ENCODE assay signal across 24 mouse cellular contexts in the genomic region with DNA sequence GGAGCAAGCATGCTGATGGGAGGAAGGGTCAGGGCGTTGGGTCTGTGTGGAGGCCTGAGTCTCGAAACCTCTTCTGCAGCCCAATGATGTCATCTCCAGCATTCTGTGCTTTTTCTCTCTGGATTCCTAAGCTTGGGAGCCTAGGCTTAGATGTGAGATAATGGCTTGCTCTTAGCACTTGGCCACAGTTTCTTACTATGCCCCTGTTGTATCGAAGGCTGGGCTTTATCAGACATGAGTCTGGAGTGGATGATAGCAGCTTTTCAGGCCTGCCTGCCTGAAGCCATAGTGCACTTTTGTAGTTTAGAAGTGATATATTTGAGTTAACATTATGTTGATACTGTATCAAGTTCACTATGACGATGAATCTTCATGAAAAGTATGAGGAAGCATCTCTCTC. TPM values are rescaled to one million over a fixed set of nuclear protein-coding genes. Genes with fewer than 3 reads are reported as not detected.
"Had no signal": no experiment of that assay in that cellular context is flagged by ENCODE, and none has a peak within 500 bp of the region (broad histone marks: within the 10 kb centered on the region; RNA-seq: fewer than 3 reads in every experiment).

No protein-coding gene starts in this region.

- H3K36me3 ChIP-seq: lung, embryonic 15.5 days had no signal

- H3K4me3 ChIP-seq: left cerebral cortex, adult 2 months; limb, embryonic 12.5 days; lung, embryonic 15.5 days; midbrain, embryonic 12.5 days; midbrain, embryonic 15.5 days; neural tube, embryonic 13.5 days; stomach, embryonic 15.5 days had no signal

- H3K27ac ChIP-seq: left cerebral cortex, adult 2 months; liver, embryonic 14.5 days; lung, embryonic 15.5 days; midbrain, embryonic 12.5 days; midbrain, embryonic 15.5 days; neural tube, embryonic 13.5 days; stomach, embryonic 15.5 days had no signal

- H3K9ac ChIP-seq: limb, embryonic 12.5 days; liver, embryonic 14.5 days; lung, embryonic 15.5 days; midbrain, embryonic 12.5 days; midbrain, embryonic 15.5 days; neural tube, embryonic 13.5 days; stomach, embryonic 15.5 days had no signal

- H3K9me3 ChIP-seq: limb, embryonic 12.5 days; lung, embryonic 15.5 days; midbrain, embryonic 12.5 days; midbrain, embryonic 15.5 days; neural tube, embryonic 13.5 days; stomach, embryonic 15.5 days had no signal

- H3K4me1 ChIP-seq: limb, embryonic 12.5 days; lung, embryonic 15.5 days; midbrain, embryonic 12.5 days; midbrain, embryonic 15.5 days; neural tube, embryonic 13.5 days; stomach, embryonic 15.5 days had no signal

- ATAC-seq: intestine, embryonic 16.5 days; midbrain, embryonic 15.5 days had no signal

- H3K27me3 ChIP-seq: limb, embryonic 12.5 days; lung, embryonic 15.5 days; midbrain, embryonic 12.5 days; midbrain, embryonic 15.5 days; neural tube, embryonic 13.5 days; stomach, embryonic 15.5 days had no signal

- DNase-seq: kidney, adult 18-20 months; kidney, adult 9 months; kidney, postnatal 14 days; kidney, postnatal 4 days; layer of hippocampus, adult 9-11 months; layer of hippocampus, postnatal 36 days; lung, adult 18-20 months; lung, postnatal 10 days; lung, postnatal 36 days; retina, postnatal 1 day; right cerebral cortex, postnatal 25 days; spleen, adult 18-20 months; thymus, postnatal 25 days had no signal

- H3K4me2 ChIP-seq: limb, embryonic 12.5 days; lung, embryonic 15.5 days; midbrain, embryonic 12.5 days; midbrain, embryonic 15.5 days; neural tube, embryonic 13.5 days; stomach, embryonic 15.5 days had no signal

RNA-seq across cellular contexts. Expression of gene Zfp750, which starts 17.6 kb away (rescaled TPM):
- total RNA-seq: left cerebral cortex, postnatal 10 days; neutrophil, adult 5-6 weeks had no signal
